Comparison of ENCODE assay signal across 9 mouse cellular contexts in the genomic region with DNA sequence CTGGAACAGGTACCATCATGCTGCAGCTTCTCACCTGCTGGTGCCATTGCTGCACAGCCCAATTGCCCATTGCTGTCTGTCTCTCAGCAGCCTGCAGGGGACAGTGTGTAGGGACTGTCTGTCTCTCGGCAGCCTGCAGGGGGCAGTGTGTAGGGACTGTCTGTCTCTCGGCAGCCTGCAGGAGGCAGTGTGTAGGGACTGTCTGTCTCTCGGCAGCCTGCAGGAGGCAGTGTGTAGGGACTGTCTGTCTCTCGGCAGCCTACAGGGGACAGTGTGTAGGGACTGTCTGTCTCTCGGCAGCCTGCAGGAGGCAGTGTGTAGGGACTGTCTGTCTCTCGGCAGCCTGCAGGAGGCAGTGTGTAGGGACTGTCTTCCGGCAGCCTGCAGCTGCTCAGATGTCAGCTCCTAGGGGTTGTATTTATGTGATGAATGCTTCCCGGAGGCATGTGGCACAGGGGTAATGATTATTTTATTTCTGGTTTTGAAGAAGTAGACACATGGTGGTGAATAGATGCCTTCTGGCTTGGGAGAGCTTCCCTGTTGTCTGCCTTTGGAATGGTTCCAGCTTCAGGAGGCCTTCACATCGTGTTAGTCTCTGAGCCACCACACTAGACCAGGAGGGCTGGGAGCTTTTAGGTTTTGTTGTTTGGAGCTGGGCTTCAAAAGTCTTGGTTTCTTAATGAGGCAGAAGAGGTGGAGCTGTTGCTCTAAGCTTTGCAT.
DNase-seq lines count a peak whose midpoint lies in the region; ATAC-seq and TF ChIP-seq lines count a peak whose summit lies in the region.
"Had no signal": no experiment of that assay in that cellular context is flagged by ENCODE, and none has a peak within 500 bp of the region (broad histone marks: within the 10 kb centered on the region; RNA-seq: fewer than 3 reads in every experiment).

No protein-coding gene starts in this region.

- H3K27me3 ChIP-seq in heart, embryonic 16.5 days (ENCODE audit: control insufficient read depth, insufficient read depth, low read length), result no peaks in the 10 kb centered on the region
- no peaks in the 10 kb centered on the region for H3K27me3 ChIP-seq in small intestine, adult 2 months (ENCODE audit: control insufficient read depth, insufficient read depth, low read length)
- H3K27me3 ChIP-seq: lung, embryonic 15.5 days had no signal

- no peak for ATAC-seq in heart, embryonic 16.5 days (replicated peaks; ENCODE audit: extremely low read depth, insufficient read depth, low FRiP score)

- TF ChIP-seq POLR2A in small intestine, adult 2 months (IDR thresholded peaks at IDR 0.05; ENCODE audit: low read depth, low read length), result no peak

- H3K9ac ChIP-seq in heart, embryonic 16.5 days (ENCODE audit: low read length), result no peak overlapping the region
- H3K9ac ChIP-seq: lung, embryonic 15.5 days had no signal

- no peaks in the 10 kb centered on the region for H3K36me3 ChIP-seq in heart, embryonic 16.5 days (ENCODE audit: control insufficient read depth, insufficient read depth)
- no peaks in the 10 kb centered on the region for H3K36me3 ChIP-seq in small intestine, adult 2 months (ENCODE audit: control insufficient read depth, insufficient read depth, low read length)
- H3K36me3 ChIP-seq: lung, embryonic 15.5 days had no signal

- H3K9me3 ChIP-seq in heart, embryonic 16.5 days (replicated peaks; ENCODE audit: control insufficient read depth, low read length), result no peaks in the 10 kb centered on the region
- H3K9me3 ChIP-seq: lung, embryonic 15.5 days had no signal

- no peak overlapping the region for H3K4me3 ChIP-seq in heart, embryonic 16.5 days (ENCODE audit: low read length)
- H3K4me3 ChIP-seq in small intestine, adult 2 months (ENCODE audit: low read depth, low read length), result no peak overlapping the region
- H3K4me3 ChIP-seq: lung, embryonic 15.5 days had no signal

- no peak for DNase-seq in heart, adult 8-10 months (ENCODE audit: low spot score)
- peak; percentile 30 for DNase-seq in right cerebral cortex, postnatal 4 days
- no peak for DNase-seq in right cerebral cortex, adult 2 months (ENCODE audit: low spot score in 2 of 2)
- peak; percentile 84 for DNase-seq in cerebellum, adult 9-10 months
- DNase-seq in urinary bladder, postnatal 36 days (ENCODE audit: low spot score in 2 of 2), result no peak
- no peak for DNase-seq in kidney, postnatal 14 days

- no peak overlapping the region for H3K4me2 ChIP-seq in heart, embryonic 16.5 days (ENCODE audit: low read depth, low read length)
- H3K4me2 ChIP-seq: lung, embryonic 15.5 days had no signal

- peak; percentile 54; the same call in 1 of the 2 replicates for TF ChIP-seq CTCF in small intestine, adult 2 months (IDR thresholded peaks at IDR 0.05; ENCODE audit: extremely low read depth, insufficient read length, insufficient replicate concordance, low read depth, low read length)

- 0 out of 2 replicates have a peak, but pooled peaks cover 3% of the 10 kb centered on the region for H3K4me1 ChIP-seq in heart, embryonic 16.5 days (ENCODE audit: control insufficient read depth, insufficient read depth, low read length)
- H3K4me1 ChIP-seq in small intestine, adult 2 months (ENCODE audit: control insufficient read depth, insufficient read depth, insufficient read length, low read length), result no peaks in the 10 kb centered on the region
- H3K4me1 ChIP-seq: lung, embryonic 15.5 days had no signal

- WGBS in heart, embryonic 16.5 days, result 73% methylated on average over 9 of the region's 9 CpGs
- WGBS in small intestine, adult 2 months, result 75% methylated on average over 9 of the region's 9 CpGs

- peak overlapping the region; percentile 51; the same call in 1 of the 2 replicates for H3K27ac ChIP-seq in heart, embryonic 16.5 days (ENCODE audit: low read length)
- no peak overlapping the region for H3K27ac ChIP-seq in small intestine, adult 2 months (ENCODE audit: insufficient read depth, low read depth, low read length)
- H3K27ac ChIP-seq: lung, embryonic 15.5 days had no signal

Comparison
In these comparisons a context has a peak if more than half of its experiments do, and no peak if none do; other contexts are left out.
1. DNase-seq: peak in right cerebral cortex, postnatal 4 days (single experiment) and cerebellum, adult 9-10 months (single experiment); none in heart, adult 8-10 months (single experiment), right cerebral cortex, adult 2 months (0 of 2), urinary bladder, postnatal 36 days (0 of 2) and kidney, postnatal 14 days (single experiment).